Mouse (Mus musculus): ENCODE measurements at regions not wholly inside any gene's neighbourhood (a gene's known extent, or its start where the extent isn't known, plus 50 kb on each side); places are given as distances from the start of the nearest gene placed in this dataset.

DNA sequence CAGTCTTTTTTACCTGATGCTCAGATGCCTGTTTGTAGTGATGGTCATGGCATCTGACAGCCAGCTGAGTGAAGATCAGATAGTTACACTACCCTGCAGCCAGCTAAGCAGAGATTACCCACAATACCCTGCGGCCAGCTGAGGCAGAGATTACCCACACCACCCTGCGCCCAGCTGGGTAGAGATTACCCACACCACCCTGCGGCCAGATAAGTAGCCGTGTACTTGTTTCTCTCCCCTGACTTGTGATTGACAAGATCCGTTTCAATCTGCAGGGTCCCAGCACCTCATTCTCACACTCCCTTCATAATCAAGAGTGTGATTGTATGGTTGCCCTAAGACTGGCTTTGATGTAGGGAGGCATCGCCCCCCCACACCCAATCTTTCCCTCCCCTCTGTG lies 195.9 kb upstream of the Kif2a start:
- TF ChIP-seq HCFC1 (IDR thresholded peaks at IDR 0.05; ENCODE audit: borderline replicate concordance, insufficient read depth, low read length): no peak
- no peak for TF ChIP-seq CHD2 (IDR thresholded peaks at IDR 0.05; ENCODE audit: low read depth, low read length)
- TF ChIP-seq MAFK (IDR thresholded peaks at IDR 0.05; ENCODE audit: insufficient read depth, low read depth, low read length): no peak
